Mouse (Mus musculus) hindbrain, embryonic 10.5 days (tissue): Measurements from ENCODE around the gene Prtg. TPM values are rescaled to one million over a fixed set of nuclear protein-coding genes. Genes with fewer than 3 reads are reported as not detected.

Experiments
- DNase-seq: peaks from one replicate; pipeline ENCODE4 v3.0.0-alpha.2; 2017; ENCODE audit warnings: low spot score
- H3K27ac ChIP-seq: fragments of 300-500 bp; sonication (generic); 2 replicates; pipeline ENCODE4 v1.5.1; 2016; ENCODE audit warnings: mild to moderate bottlenecking, moderate library complexity
- H3K27me3 ChIP-seq: fragments of 300-500 bp; sonication (generic); 2 replicates; pipeline ENCODE4 v1.6.1; 2016; ENCODE audit warnings: mild to moderate bottlenecking; ENCODE audit not compliant: poor library complexity, insufficient read depth, severe bottlenecking
- H3K36me3 ChIP-seq: fragments of 300-500 bp; sonication (generic); 2 replicates; pipeline ENCODE4 v1.6.1; 2016; ENCODE audit warnings: mild to moderate bottlenecking, moderate library complexity
- H3K4me1 ChIP-seq: fragments of 300-500 bp; sonication (generic); replicated peaks from 2 replicates; pipeline ENCODE4 v1.6.1; 2016; ENCODE audit warnings: mild to moderate bottlenecking
- H3K4me3 ChIP-seq: fragments of 300-500 bp; sonication (generic); 2 replicates; pipeline ENCODE4 v1.5.1; 2016; ENCODE audit warnings: mild to moderate bottlenecking, moderate library complexity
- H3K9me3 ChIP-seq: fragments of 300-500 bp; sonication (generic); 2 replicates; pipeline ENCODE4 v1.6.1; 2016; ENCODE audit warnings: mild to moderate bottlenecking, moderate library complexity
- WGBS: fragments of 180-500 bp; shearing (Covaris S2); methylation state at CpG from one replicate; pipeline ENCODE4 v1.1.7; 2016; 5-methylcytosine and 5-hydroxymethylcytosine counted together
- polyA plus RNA-seq: library from polyadenylated mRNA; unstranded; fragments of >200 nt; fragmentation: Nextera tagmentation; extraction: Ambion mirVana; gene quantifications from 2 replicates; pipeline ENCODE4 v1.2.1, GENCODE M21; 2016

The Prtg gene
- 7.6 and 19.9 TPM in 2 replicates for polyA plus RNA-seq

- under 1% methylated on average over 57 of the region's 57 CpGs for WGBS
- H3K4me3 ChIP-seq: peak within 1 kb of the TSS; percentile 97
- peak within 1 kb of the TSS; percentile 100 for H3K27ac ChIP-seq
- H3K36me3 ChIP-seq: peaks cover 22% of the 10 kb centered on the region
- DNase-seq: peak; percentile 93
- peaks cover 74% of the 10 kb centered on the region for H3K4me1 ChIP-seq
- H3K27me3 ChIP-seq: no peaks in the 10 kb centered on the region
- H3K9me3 ChIP-seq: no peaks in the 10 kb centered on the region
Measured at GRCm38 (mm10) chr9:72806731-72807419, at the start of gene Prtg. Gene Prtg (plus strand): TSS chr9:72806874.

- no peak overlapping the region for H3K4me3 ChIP-seq
- no peak for DNase-seq
- H3K27ac ChIP-seq: no peak overlapping the region
- no peaks in the 10 kb centered on the region for H3K9me3 ChIP-seq
- no peaks in the 10 kb centered on the region for H3K27me3 ChIP-seq
- H3K4me1 ChIP-seq: peaks cover 41% of the 10 kb centered on the region
- no peaks in the 10 kb centered on the region for H3K36me3 ChIP-seq
- WGBS: 86% methylated on average over 5 of the region's 5 CpGs
Measured at GRCm38 (mm10) chr9:72757143-72757542, 49.5 kb upstream of the Prtg start.

- H3K27ac ChIP-seq: peak overlapping the region; percentile 16; the same call in 1 of the 2 replicates
- no peaks in the 10 kb centered on the region for H3K36me3 ChIP-seq
- no peak overlapping the region for H3K4me3 ChIP-seq
- peak; percentile 50 for DNase-seq
- no peaks in the 10 kb centered on the region for H3K9me3 ChIP-seq
- WGBS: 53% methylated on average over 8 of the region's 8 CpGs
- H3K4me1 ChIP-seq: peaks cover 36% of the 10 kb centered on the region
- no peaks in the 10 kb centered on the region for H3K27me3 ChIP-seq
Measured at GRCm38 (mm10) chr9:72758705-72759131, 48.0 kb upstream of the Prtg start.

- 50% methylated on average over 3 of the region's 3 CpGs for whole genome bisulfite sequencing
Measured at GRCm38 (mm10) chr9:72763050-72763718, 43.5 kb upstream of the Prtg start.

GRCm38 (mm10) chr9:72766789-72767349 is 39.8 kb upstream of the Prtg start:
- Histone ChIP-seq H3K4me3 (peak overlapping the region; percentile 47), H3K27ac (peak overlapping the region; percentile 88), H3K4me1 (peaks cover 26% of the 10 kb centered on the region), H3K36me3 (no peaks in the 10 kb centered on the region), H3K27me3 (no peaks in the 10 kb centered on the region), H3K9me3 (no peaks in the 10 kb centered on the region)
- WGBS: under 1% methylated on average over 17 of the region's 17 CpGs
- DNase-seq: peak; percentile 92

More at GRCm38 (mm10) chr9:72763050-72763718, 43.5 kb upstream of the Prtg start:
- Histone ChIP-seq H3K4me1 (peaks cover 36% of the 10 kb centered on the region), H3K27me3 (no peaks in the 10 kb centered on the region), H3K9me3 (no peaks in the 10 kb centered on the region), H3K36me3 (no peaks in the 10 kb centered on the region), H3K27ac (peak overlapping the region; percentile 40), H3K4me3 (no peak overlapping the region)
- DNase-seq: no peak

- peaks cover 19% of the 10 kb centered on the region for H3K4me1 ChIP-seq
- no peaks in the 10 kb centered on the region for H3K9me3 ChIP-seq
- no peak for DNase-seq
- WGBS: 90% methylated on average over 4 of the region's 4 CpGs
- H3K4me3 ChIP-seq: no peak overlapping the region
- H3K27me3 ChIP-seq: no peaks in the 10 kb centered on the region
- H3K36me3 ChIP-seq: no peaks in the 10 kb centered on the region
- no peak overlapping the region for H3K27ac ChIP-seq
Measured at GRCm38 (mm10) chr9:72775022-72775421, 31.7 kb upstream of the Prtg start.

- Histone ChIP-seq H3K9me3 (no peaks in the 10 kb centered on the region), H3K4me1 (peaks cover 40% of the 10 kb centered on the region), H3K4me3 (no peak overlapping the region), H3K27ac (peak overlapping the region; percentile 50; the same call in 1 of the 2 replicates), H3K27me3 (no peaks in the 10 kb centered on the region), H3K36me3 (no peaks in the 10 kb centered on the region)
- 62% methylated on average over 11 of the region's 11 CpGs for WGBS
- DNase-seq: no peak
Measured at GRCm38 (mm10) chr9:72779004-72779403, 27.7 kb upstream of the Prtg start.

- WGBS: 8% methylated on average over 4 of the region's 4 CpGs
- peak overlapping the region; percentile 75 for H3K27ac ChIP-seq
- H3K4me3 ChIP-seq: no peak overlapping the region
- H3K27me3 ChIP-seq: no peaks in the 10 kb centered on the region
- H3K36me3 ChIP-seq: no peaks in the 10 kb centered on the region
- H3K4me1 ChIP-seq: peaks cover 36% of the 10 kb centered on the region
- peak; percentile 38 for DNase-seq
- no peaks in the 10 kb centered on the region for H3K9me3 ChIP-seq
Measured at GRCm38 (mm10) chr9:72779733-72780132, 26.9 kb upstream of the Prtg start.

- H3K36me3 ChIP-seq: no peaks in the 10 kb centered on the region
- H3K27me3 ChIP-seq: no peaks in the 10 kb centered on the region
- no peak overlapping the region for H3K4me3 ChIP-seq
- DNase-seq: no peak
- peaks cover 36% of the 10 kb centered on the region for H3K4me1 ChIP-seq
- H3K27ac ChIP-seq: peak overlapping the region; percentile 75
- no peaks in the 10 kb centered on the region for H3K9me3 ChIP-seq
- 37% methylated on average over 5 of the region's 5 CpGs for WGBS
Measured at GRCm38 (mm10) chr9:72780694-72781093, 26.0 kb upstream of the Prtg start.

GRCm38 (mm10) chr9:72781466-72781865 is 25.2 kb upstream of the Prtg start:
- Histone ChIP-seq H3K27me3 (no peaks in the 10 kb centered on the region), H3K9me3 (no peaks in the 10 kb centered on the region), H3K36me3 (no peaks in the 10 kb centered on the region), H3K4me1 (peaks cover 36% of the 10 kb centered on the region), H3K4me3 (no peak overlapping the region), H3K27ac (peak overlapping the region; percentile 35)
- WGBS: 45% methylated on average over 4 of the region's 4 CpGs
- no peak for DNase-seq

- H3K27ac ChIP-seq: peak overlapping the region; percentile 35
- H3K4me3 ChIP-seq: no peak overlapping the region
- H3K4me1 ChIP-seq: peaks cover 36% of the 10 kb centered on the region
- 44% methylated on average over 8 of the region's 8 CpGs for WGBS
- H3K9me3 ChIP-seq: no peaks in the 10 kb centered on the region
- no peak for DNase-seq
- H3K36me3 ChIP-seq: no peaks in the 10 kb centered on the region
- H3K27me3 ChIP-seq: no peaks in the 10 kb centered on the region
Measured at GRCm38 (mm10) chr9:72782121-72782520, 24.6 kb upstream of the Prtg start.

GRCm38 (mm10) chr9:72787732-72788131 is 18.9 kb upstream of the Prtg start:
- DNase-seq: no peak
- 81% methylated on average over 1 of the region's 1 CpGs for WGBS
- Histone ChIP-seq H3K27me3 (no peaks in the 10 kb centered on the region), H3K4me1 (peaks cover 37% of the 10 kb centered on the region), H3K27ac (no peak overlapping the region), H3K36me3 (no peaks in the 10 kb centered on the region), H3K4me3 (no peak overlapping the region), H3K9me3 (no peaks in the 10 kb centered on the region)
